Comparison of ENCODE assay signal across 8 mouse cellular contexts in genomic region chr13:5803540-5804380, GRCm38 (mm10). TPM values are rescaled to one million over a fixed set of nuclear protein-coding genes. Genes with fewer than 3 reads are reported as not detected.
DNase-seq lines count a peak whose midpoint lies in the region; ATAC-seq and TF ChIP-seq lines count a peak whose summit lies in the region.

No protein-coding gene starts in this region.

- intact Hi-C loops in heart, postnatal 10 days (cut with DNase I): loop anchor here (2.0 to 10.0 kb wide), 4 partner anchors 59 to 1136 kb away; no protein-coding TSS in a partner anchor

- ATAC-seq in liver, embryonic 14.5 days (ENCODE audit: insufficient read depth): peak; percentile 54
- peak; percentile 92 for ATAC-seq in stomach, embryonic 16.5 days (ENCODE audit: insufficient read depth, low FRiP score)

- no peaks in the 10 kb centered on the region for H3K9me3 ChIP-seq in MEL (replicated peaks; ENCODE audit: insufficient read depth, low read length)
- H3K9me3 ChIP-seq in liver, embryonic 14.5 days (ENCODE audit: control insufficient read depth, low read length): no peaks in the 10 kb centered on the region
- no peaks in the 10 kb centered on the region for H3K9me3 ChIP-seq in stomach, embryonic 16.5 days (replicated peaks; ENCODE audit: control insufficient read depth, low read length)
- H3K9me3 ChIP-seq in hindbrain, embryonic 10.5 days: no peaks in the 10 kb centered on the region

- peak; percentile 41 to 42 for DNase-seq in B cell, adult 2 months
- DNase-seq in MEL (ENCODE audit: low read depth, low spot score): peak; percentile 19
- peak; percentile 79 for DNase-seq in fat pad, adult 2 months (ENCODE audit: extremely low read depth, low read depth, low spot score)
- peak; percentile 70 to 87 for DNase-seq in heart, postnatal 10 days
- peak; percentile 24 to 56 (median 32) for DNase-seq in liver, embryonic 14.5 days (ENCODE audit: low read depth in 3 of 3, low spot score in 3 of 3)
- no peak for DNase-seq in layer of hippocampus, postnatal 36 days
- no peak for DNase-seq in hindbrain, embryonic 10.5 days (ENCODE audit: low spot score)

- no peak for TF ChIP-seq RAD21 in MEL (IDR thresholded peaks at IDR 0.05; ENCODE audit: low read depth, low read length)

- H3K9ac ChIP-seq in MEL (ENCODE audit: control insufficient read depth, low read depth, low read length, poor library complexity, severe bottlenecking): no peak overlapping the region
- no peak overlapping the region for H3K9ac ChIP-seq in liver, embryonic 14.5 days (replicated peaks)
- H3K9ac ChIP-seq in stomach, embryonic 16.5 days (ENCODE audit: low read length): no peak overlapping the region

- 7% methylated on average over 6 of the region's 6 CpGs for WGBS in liver, embryonic 14.5 days (ENCODE audit: insufficient replicate concordance)
- WGBS in stomach, embryonic 16.5 days: 15% methylated on average over 6 of the region's 6 CpGs
- WGBS in hindbrain, embryonic 10.5 days: 13% methylated on average over 6 of the region's 6 CpGs

- H3K36me3 ChIP-seq in MEL (ENCODE audit: control insufficient read depth in 1 of 2, insufficient read depth in 2 of 2, low read length in 2 of 2): peaks cover 0 to 2% of the 10 kb centered on the region in 2 experiments; a peak in 2 of 4 replicates
- no peaks in the 10 kb centered on the region for H3K36me3 ChIP-seq in liver, embryonic 14.5 days (replicated peaks; ENCODE audit: control insufficient read depth, insufficient read depth, low read depth)
- H3K36me3 ChIP-seq in stomach, embryonic 16.5 days (ENCODE audit: control insufficient read depth, insufficient read depth, low read length): no peaks in the 10 kb centered on the region
- no peaks in the 10 kb centered on the region for H3K36me3 ChIP-seq in hindbrain, embryonic 10.5 days

- TF ChIP-seq POLR2A in MEL (IDR thresholded peaks at IDR 0.05; ENCODE audit: control insufficient read depth in 1 of 2, insufficient read depth in 1 of 2, low read depth in 1 of 2, low read length in 2 of 2, poor library complexity in 1 of 2): no peak

- no peaks in the 10 kb centered on the region for H3K79me2 ChIP-seq in MEL (ENCODE audit: control insufficient read depth, insufficient read depth, low read length, poor library complexity)

- H3K4me3 ChIP-seq in MEL (ENCODE audit: control insufficient read depth in 1 of 2, insufficient read depth in 1 of 2, low read depth in 2 of 2, low read length in 2 of 2): no peak overlapping the region
- H3K4me3 ChIP-seq in liver, embryonic 14.5 days (ENCODE audit: insufficient read depth in 1 of 2, low read depth in 2 of 2, low read length in 2 of 2): no peak overlapping the region
- no peak overlapping the region for H3K4me3 ChIP-seq in stomach, embryonic 16.5 days (replicated peaks; ENCODE audit: low read length)
- no peak overlapping the region for H3K4me3 ChIP-seq in hindbrain, embryonic 10.5 days

- TF ChIP-seq CTCF in MEL (IDR thresholded peaks at IDR 0.05 in 2 of 3, conservative IDR thresholded peaks at IDR 0.05 in 1 of 3; ENCODE audit: control insufficient read depth in 1 of 3, insufficient read depth in 1 of 3, low read depth in 2 of 3, low read length in 3 of 3, poor library complexity in 1 of 3, severe bottlenecking in 1 of 3): no peak
- no peak for TF ChIP-seq CTCF in liver, embryonic 14.5 days (IDR thresholded peaks at IDR 0.05; ENCODE audit: low read depth)

- H3K27me3 ChIP-seq in MEL (ENCODE audit: control insufficient read depth in 1 of 2, insufficient read depth in 2 of 2, low read length in 2 of 2): peaks cover 2 to 4% of the 10 kb centered on the region in 2 experiments; a peak in 2 of 4 replicates
- no peaks in the 10 kb centered on the region for H3K27me3 ChIP-seq in liver, embryonic 14.5 days (ENCODE audit: control insufficient read depth, insufficient read depth, low read length)
- H3K27me3 ChIP-seq in stomach, embryonic 16.5 days (ENCODE audit: control insufficient read depth, insufficient read depth, low read length): no peaks in the 10 kb centered on the region
- no peaks in the 10 kb centered on the region for H3K27me3 ChIP-seq in hindbrain, embryonic 10.5 days (ENCODE audit: insufficient read depth, poor library complexity, severe bottlenecking)

- peak overlapping the region; percentile 13 for H3K4me2 ChIP-seq in liver, embryonic 14.5 days (ENCODE audit: low read depth)
- peak overlapping the region; percentile 36; the same call in 1 of the 2 replicates for H3K4me2 ChIP-seq in stomach, embryonic 16.5 days (ENCODE audit: low read depth, low read length)

- TF ChIP-seq EP300 in MEL (IDR thresholded peaks at IDR 0.05; ENCODE audit: low read depth in 1 of 2, low read length in 2 of 2): no peak
- TF ChIP-seq EP300 in liver, embryonic 14.5 days (IDR thresholded peaks at IDR 0.05; ENCODE audit: low read depth): no peak

- no peak overlapping the region for H3K27ac ChIP-seq in MEL (ENCODE audit: control insufficient read depth, low read depth, low read length)
- H3K27ac ChIP-seq in liver, embryonic 14.5 days: peak overlapping the region; percentile 52
- H3K27ac ChIP-seq in stomach, embryonic 16.5 days (ENCODE audit: low read length): peak overlapping the region; percentile 90
- H3K27ac ChIP-seq in hindbrain, embryonic 10.5 days: no peak overlapping the region; the same call in 1 of the 2 replicates

- peaks cover 0 to 5% of the 10 kb centered on the region in 2 experiments; a peak in 1 of 4 replicates for H3K4me1 ChIP-seq in MEL (ENCODE audit: control insufficient read depth in 1 of 2, insufficient read depth in 2 of 2, low read length in 2 of 2)
- H3K4me1 ChIP-seq in liver, embryonic 14.5 days (replicated peaks; ENCODE audit: control insufficient read depth in 2 of 2, insufficient read depth in 2 of 2, low read length in 1 of 2): peaks cover 0 to 21% of the 10 kb centered on the region in 2 experiments; a peak in 3 of 4 replicates
- H3K4me1 ChIP-seq in stomach, embryonic 16.5 days (ENCODE audit: control insufficient read depth, insufficient read depth, low read length): 0 out of 2 replicates have a peak, but pooled peaks cover 5% of the 10 kb centered on the region
- H3K4me1 ChIP-seq in hindbrain, embryonic 10.5 days (replicated peaks): peaks cover 13% of the 10 kb centered on the region

TF ChIP-seq in MEL, 35 proteins besides CTCF, POLR2A, EP300 and RAD21:
- TF ChIP-seq USF2 (IDR thresholded peaks at IDR 0.05; ENCODE audit: borderline replicate concordance in 1 of 2, insufficient read depth in 1 of 2, low read depth in 1 of 2, low read length in 2 of 2) (no peak), BHLHE40 (IDR thresholded peaks at IDR 0.05; ENCODE audit: borderline replicate concordance, low read depth, low read length) (no peak), ETS1 (IDR thresholded peaks at IDR 0.05; ENCODE audit: low read depth, low read length) (no peak), UBTF (IDR thresholded peaks at IDR 0.05; ENCODE audit: borderline replicate concordance, insufficient read depth, low read depth, low read length) (no peak), SIN3A (IDR thresholded peaks at IDR 0.05; ENCODE audit: low read length) (no peak), ZMIZ1 (IDR thresholded peaks at IDR 0.05; ENCODE audit: low read depth, low read length) (no peak), MAFK (IDR thresholded peaks at IDR 0.05; ENCODE audit: borderline replicate concordance, low read depth, low read length) (no peak), TAL1 (IDR thresholded peaks at IDR 0.05; ENCODE audit: low read length) (no peak), CHD2 (IDR thresholded peaks at IDR 0.05; ENCODE audit: low read length) (no peak), MXI1 (IDR thresholded peaks at IDR 0.05; ENCODE audit: low read depth, low read length) (no peak), MYB (IDR thresholded peaks at IDR 0.05; ENCODE audit: low read depth, low read length) (no peak), MAX (IDR thresholded peaks at IDR 0.05; ENCODE audit: low read length) (no peak), ZKSCAN1 (IDR thresholded peaks at IDR 0.05; ENCODE audit: low read depth, low read length) (no peak)

RNA-seq across cellular contexts. Expression of gene Klf6, which starts 57.5 kb away (rescaled TPM):
- total RNA-seq in MEL (2012; rRNA removed): 2.0 and 4.6 TPM in 2 replicates
- 1 to 10 TPM in 1 of 2 experiments, not detected in 1; 4.6 TPM for polyA plus RNA-seq in MEL (2012; ENCODE audit: insufficient read depth in 1 of 2, insufficient read length in 2 of 2, low read depth in 1 of 2, low replicate concordance in 2 of 2, missing spikeins in 1 of 2)
- total RNA-seq in heart, postnatal 10 days (2021): 10 to 100 TPM; 58.7 to 81.6 TPM
- 3.3 and 4.5 TPM in 2 replicates for polyA plus RNA-seq in liver, embryonic 14.5 days (2012; rRNA removed)
- 12.5 and 15.6 TPM in 2 replicates for polyA plus RNA-seq in liver, embryonic 14.5 days (2014; fragmentation: Nextera tagmentation; extraction: Ambion mirVana)
- 99.4 and 107 TPM in 2 replicates for polyA plus RNA-seq in stomach, embryonic 16.5 days (2015; fragmentation: Nextera tagmentation; extraction: Ambion mirVana)
- 10 to 100 TPM; 28.6 to 32.6 TPM for total RNA-seq in layer of hippocampus, postnatal 36 days (2021)
- 58.2 and 59.0 TPM in 2 replicates for polyA plus RNA-seq in hindbrain, embryonic 10.5 days (2016; fragmentation: Nextera tagmentation; extraction: Ambion mirVana)

Comparison
In these comparisons a context has a peak if more than half of its experiments do, and no peak if none do; other contexts are left out.
1. DNase-seq: peak in B cell, adult 2 months (2 of 2), MEL (single experiment), fat pad, adult 2 months (single experiment), heart, postnatal 10 days (2 of 2) and liver, embryonic 14.5 days (3 of 3); none in layer of hippocampus, postnatal 36 days (0 of 2) and hindbrain, embryonic 10.5 days (single experiment).
2. H3K27ac ChIP-seq: peak in liver, embryonic 14.5 days (single experiment) and stomach, embryonic 16.5 days (single experiment); none in MEL (single experiment) and hindbrain, embryonic 10.5 days (single experiment).